Mouse (Mus musculus): ENCODE results near the gene Prkci. TPM values are rescaled to one million over a fixed set of nuclear protein-coding genes. Genes with fewer than 3 reads are reported as not detected.

Prkci gene
- total RNA-seq, 1 experiment from 2014 or later = 11.3 TPM

DNA sequence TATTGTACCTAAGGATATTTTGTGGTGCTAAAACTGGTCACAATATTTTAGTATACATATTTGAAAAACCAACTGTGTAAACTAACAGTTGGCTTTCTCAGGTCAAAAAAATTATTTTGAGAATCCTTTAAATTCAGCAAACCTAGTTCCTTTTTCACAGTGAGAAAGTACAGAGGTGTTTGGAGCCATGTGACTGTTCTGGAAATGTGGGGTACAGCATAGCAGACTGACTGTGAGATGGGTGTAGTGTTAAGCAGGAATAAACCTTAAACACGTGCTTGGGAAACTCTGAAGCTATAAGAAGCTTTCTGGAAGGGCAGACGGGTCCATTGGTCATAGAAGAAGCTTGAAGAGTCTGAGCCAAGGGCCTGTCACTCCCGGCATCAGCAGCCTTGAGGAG lies 38.1 kb downstream of the Prkci start:
- ATAC-seq (replicated peaks; ENCODE audit: low read depth, poor library complexity, severe bottlenecking) = no peak

DNA sequence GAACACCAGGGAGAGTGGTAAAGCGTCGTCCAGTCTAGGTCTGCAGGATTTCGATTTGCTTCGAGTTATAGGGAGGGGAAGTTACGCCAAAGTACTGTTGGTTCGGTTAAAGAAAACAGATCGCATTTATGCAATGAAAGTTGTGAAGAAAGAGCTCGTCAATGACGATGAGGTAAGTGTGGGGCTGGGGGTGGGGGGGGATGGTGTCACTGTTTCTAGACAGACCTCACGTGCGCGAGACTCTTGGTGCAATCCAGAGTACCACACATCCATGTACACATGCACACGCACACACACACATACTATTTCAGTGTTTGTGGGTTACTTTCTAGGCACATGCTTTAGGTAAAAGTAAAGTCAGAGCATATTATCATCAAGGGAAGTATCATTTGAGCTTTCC lies 42.3 kb downstream of the Prkci start:
- ATAC-seq (replicated peaks; ENCODE audit: low read depth, poor library complexity, severe bottlenecking) = no peak

DNA sequence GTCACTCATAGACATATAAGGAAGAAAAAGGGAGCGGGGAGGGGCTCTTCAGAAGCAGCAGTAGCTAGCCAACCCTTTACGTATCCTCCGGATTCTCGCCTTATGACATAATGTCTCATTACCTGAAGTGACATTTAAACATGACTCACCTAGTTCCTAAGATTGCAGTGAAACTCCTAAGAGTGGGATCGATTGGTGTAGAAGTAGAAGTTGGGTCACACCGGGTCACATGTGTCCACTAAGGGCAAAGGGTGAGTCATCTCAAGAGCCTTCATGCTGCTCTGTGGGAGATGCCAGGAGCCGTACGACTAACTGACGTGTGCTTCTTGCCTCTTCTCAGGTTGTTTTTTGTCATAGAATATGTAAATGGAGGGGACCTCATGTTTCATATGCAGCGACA lies 43.1 kb downstream of the Prkci start:
- ATAC-seq (replicated peaks; ENCODE audit: low read depth, poor library complexity, severe bottlenecking) = no peak

DNA sequence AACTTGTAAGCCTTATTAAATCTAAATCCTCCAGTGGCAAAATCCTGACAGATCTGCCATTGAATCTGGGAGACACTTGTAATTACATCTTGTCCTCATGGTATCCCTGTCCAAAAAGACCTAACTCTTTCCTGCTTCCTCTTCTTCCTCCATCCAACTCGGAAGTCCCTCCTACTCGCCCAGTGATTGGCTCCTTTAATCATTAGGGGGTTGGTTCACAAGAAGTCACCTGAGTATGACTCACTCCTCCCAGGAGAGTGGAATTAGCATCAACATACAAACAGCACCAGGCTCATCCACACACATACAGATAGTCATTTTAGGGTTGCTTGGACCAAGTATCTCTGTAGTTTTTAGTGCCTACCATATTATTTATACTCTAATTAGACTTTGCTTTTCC lies 47.4 kb downstream of the Prkci start:
- ATAC-seq (replicated peaks; ENCODE audit: low read depth, poor library complexity, severe bottlenecking) = no peak

DNA sequence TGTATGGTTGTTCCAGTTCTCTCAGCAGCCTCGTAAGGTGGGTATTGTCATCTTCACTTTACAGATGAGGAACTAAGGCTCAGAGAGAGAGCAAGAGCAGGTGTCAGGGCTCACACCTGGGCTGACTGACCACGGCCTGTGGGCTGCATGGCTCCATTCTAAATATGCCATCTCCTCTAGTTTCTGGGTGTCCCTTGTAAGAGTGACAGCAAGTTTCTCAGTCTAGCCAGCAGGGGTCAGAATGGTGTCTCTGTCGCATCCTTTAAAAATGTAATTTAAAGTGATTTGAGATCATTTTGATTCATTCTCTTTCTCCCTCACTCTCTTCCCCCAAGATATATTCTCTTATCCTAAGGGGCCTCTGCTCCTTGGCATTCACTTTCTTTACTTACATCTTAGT lies 51.7 kb downstream of the Prkci start:
- ATAC-seq (replicated peaks; ENCODE audit: low read depth, poor library complexity, severe bottlenecking) = peak; percentile 72; the same call in 1 of the 2 replicates

DNA sequence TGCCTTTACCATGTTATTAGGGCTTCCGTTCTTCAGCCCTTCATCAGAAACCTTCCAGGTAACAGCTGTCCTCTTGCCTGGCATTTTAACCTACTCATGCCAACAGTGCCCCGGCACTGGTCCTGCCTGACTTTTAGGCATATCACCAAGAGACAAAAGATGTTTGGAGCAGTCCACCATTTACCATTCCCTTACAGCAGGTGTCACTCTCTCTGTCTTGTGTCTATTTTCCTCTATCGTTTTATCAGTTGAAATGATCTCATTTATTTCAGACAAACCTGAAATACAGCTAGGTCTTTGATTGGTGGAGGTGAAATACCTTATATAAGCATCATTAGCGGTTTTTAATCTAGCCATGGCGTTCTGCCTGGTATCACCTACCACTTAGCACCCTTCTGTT lies 53.5 kb downstream of the Prkci start:
- no peak for ATAC-seq (replicated peaks; ENCODE audit: low read depth, poor library complexity, severe bottlenecking)

DNA sequence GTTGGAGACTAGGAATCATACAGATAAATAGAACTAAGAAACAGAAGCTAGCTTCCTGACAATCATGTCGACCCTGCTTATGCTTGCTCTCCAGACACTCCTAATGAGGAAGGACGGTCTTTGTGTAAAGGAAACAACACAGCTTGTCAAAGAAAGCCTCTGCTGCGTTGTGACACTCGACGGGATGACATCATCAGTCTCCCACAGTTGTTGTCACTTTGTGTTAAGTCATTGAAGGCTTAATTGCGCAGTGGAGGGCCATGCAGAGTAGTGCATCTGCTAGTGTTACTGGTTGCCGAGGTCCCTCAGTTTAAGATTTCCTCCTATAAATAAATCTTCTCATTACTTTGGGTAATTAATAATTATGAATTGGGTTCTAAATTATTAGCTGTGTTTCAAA lies 54.8 kb downstream of the Prkci start:
- ATAC-seq (replicated peaks; ENCODE audit: low read depth, poor library complexity, severe bottlenecking) = no peak

DNA sequence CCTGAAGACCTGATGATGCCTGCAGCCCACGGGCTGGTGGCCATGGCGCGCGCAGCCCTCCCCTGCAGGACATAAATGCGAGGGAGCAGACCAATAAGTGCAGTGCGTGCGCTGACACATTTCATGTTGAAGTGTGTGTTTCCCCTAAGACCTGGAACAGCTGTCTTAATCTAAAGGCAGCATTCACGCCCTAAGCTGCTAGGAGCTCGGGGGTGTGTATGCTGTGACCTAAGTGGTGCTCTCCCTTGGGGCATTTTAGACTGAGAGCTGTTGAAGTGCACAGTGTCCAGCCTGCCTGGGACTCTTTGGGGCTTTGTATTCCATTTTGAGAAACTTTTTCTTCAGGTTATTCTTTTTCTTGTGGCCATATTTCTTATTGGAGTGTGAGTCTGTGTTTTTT lies 56.2 kb downstream of the Prkci start:
- ATAC-seq (replicated peaks; ENCODE audit: low read depth, poor library complexity, severe bottlenecking) = no peak

DNA sequence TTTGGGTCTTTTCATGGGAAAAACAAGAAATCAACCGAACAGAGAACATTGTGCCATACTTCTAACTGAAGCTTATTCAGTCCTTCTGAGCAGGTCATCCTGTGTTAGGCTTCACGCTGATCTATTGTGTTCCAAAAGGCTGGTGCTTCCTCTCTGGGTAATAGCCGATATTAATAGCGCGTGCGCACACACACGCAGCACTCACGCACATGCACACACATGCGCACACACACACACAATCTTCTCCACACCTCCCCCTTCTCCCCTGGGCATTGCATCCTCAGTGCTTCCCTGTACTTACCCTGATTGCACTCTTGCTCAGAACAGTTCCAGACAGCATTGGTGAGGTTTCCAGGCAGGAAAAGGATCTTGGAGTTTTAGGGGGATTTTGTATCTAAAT lies 57.6 kb downstream of the Prkci start:
- ATAC-seq (replicated peaks; ENCODE audit: low read depth, poor library complexity, severe bottlenecking) = no peak

DNA sequence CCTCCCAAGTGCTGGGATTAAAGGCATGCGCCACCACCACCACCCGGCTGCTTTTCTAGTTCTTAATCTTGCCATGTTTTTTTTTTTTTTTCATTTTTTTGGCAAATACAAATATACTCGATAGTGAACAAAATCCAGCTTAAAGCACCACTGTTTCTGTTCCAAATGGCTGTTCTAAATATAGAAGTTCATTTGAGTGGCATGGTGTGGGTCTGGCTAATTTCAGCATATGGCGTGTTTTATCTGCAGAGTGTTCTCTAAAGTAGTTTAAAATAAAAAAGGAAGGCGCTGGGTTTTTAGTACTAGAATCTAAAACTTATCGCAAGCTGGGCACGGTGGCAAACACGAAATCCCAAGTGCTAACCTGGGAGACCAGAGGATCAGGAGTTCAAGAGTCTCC lies 59.3 kb downstream of the Prkci start:
- ATAC-seq (replicated peaks; ENCODE audit: low read depth, poor library complexity, severe bottlenecking) = no peak

DNA sequence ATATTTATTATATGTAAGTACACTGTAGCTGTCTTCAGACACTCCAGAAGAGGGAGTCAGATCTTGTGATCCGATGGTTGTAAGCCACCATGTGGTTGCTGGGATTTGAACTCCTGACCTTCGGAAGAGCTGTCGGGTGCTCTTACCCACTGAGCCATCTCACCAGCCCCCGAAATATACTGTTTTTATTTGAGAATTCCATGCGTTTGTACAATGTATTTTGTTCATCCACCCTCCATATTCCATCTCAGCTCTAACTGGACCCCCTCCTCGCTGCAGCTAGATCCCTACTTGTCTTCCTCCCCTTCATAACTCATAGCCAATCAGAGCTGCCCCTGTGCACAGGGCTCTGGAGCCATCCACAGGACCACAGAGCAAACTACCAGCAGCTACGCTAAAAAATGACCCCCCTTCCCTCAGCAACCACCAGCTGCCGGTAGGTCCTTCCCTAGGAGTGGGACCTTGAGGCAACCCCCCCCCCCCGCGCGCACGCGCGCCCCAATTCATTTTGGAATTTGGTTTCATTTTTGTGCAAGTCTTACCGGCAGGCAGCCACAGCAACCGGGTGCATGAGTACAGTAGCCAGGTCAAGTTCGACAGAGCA lies 60.6 kb downstream of the Prkci start:
- peak; percentile 50 for ATAC-seq (replicated peaks; ENCODE audit: low read depth, poor library complexity, severe bottlenecking)

DNA sequence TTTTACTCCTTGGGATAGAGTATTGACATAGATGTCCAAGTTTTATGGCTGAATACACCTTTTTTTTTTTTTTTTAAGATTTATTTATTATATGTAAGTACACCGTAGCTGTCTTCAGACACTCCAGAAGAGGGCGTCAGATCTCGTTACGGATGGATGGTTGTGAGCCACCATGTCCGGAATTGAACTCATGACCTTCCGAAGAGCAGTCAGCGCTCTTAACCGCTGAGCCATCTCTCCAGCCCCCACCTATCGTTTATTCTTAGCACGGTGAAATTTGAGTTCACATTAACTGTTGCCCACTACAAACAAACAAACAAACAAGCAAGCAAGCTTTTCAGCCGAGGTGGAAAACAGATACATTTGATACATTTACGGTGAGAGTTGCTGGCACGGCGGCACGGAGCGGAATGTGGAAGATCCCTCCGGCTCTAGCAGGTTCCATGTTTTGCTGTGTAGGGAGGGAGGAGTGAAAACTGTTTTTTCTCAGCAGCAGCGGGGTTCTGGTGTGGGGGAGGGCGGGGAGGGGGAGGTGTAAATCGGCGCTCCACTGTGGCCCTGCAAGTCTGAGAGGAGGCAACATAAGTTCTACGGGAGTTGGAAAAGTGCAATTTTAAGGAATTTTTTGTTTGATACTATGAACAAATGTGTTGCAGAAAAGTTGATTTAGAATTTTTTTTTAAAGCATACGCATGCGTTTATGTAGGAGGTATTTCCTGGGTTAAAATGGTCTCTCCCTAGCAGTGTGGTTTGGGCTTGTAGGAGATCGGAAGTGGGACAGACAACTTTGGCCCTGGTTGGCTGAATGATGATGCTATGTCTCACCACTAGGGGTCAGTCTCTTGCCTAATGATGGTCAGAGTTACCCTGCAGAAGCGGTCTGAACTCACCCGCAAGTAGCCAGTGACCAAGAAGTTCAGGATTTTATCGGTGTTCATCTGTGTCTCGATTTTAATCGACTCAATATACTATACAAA lies 61.4 kb downstream of the Prkci start:
- peak; percentile 57 for ATAC-seq (replicated peaks; ENCODE audit: low read depth, poor library complexity, severe bottlenecking)

DNA sequence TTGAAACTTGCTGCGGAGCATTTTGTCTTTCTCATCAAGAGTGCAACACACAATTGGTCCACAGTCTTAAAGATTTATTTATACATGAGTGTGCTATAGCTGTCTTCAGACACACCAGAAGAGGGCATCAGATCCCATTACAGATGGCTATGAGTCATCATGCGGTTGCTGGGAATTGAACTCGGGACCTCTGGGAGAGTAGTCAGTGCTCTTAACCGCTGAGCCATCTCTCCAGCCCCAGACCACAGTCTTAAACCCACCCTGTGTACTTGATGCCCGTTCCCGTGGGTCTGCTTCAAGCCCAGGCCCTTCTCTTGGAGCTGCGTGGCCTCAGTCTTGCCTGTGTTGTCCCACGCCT lies 65.2 kb downstream of the Prkci start:
- ATAC-seq (replicated peaks; ENCODE audit: low read depth, poor library complexity, severe bottlenecking) = no peak

DNA sequence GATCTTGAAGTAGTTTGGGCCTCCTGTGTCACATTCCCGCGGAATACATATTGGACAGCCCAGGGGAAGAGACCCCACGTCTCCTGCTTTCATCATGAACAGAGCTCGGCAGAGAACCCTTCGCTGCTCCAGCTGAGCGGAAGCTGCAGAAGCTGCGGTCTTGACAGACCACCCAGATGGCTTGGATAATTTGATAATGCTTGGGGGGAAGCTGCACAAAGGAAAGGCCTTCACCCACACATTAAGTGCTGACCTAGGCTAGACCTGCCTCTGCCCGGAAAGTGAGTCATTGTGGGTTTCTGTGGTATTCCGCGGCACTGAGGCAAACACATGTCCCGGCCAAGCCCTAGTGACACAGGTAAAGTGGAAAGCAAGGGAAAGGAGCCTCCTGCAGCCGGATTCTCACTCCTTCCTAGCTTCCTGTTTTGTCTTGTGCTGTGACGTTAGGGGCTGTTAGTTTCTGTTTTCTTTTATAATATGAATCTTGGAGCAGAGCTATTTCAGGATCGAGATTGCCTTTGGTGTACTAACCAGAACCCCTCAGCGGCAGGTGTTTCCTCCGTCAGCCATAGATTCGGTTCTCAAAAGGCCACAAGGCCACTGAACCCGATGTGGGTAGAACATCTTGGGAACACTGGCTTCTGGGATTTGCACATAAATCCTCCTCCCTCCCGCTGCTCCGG lies 65.7 kb downstream of the Prkci start:
- peak; percentile 73 for ATAC-seq (replicated peaks; ENCODE audit: low read depth, poor library complexity, severe bottlenecking)

DNA sequence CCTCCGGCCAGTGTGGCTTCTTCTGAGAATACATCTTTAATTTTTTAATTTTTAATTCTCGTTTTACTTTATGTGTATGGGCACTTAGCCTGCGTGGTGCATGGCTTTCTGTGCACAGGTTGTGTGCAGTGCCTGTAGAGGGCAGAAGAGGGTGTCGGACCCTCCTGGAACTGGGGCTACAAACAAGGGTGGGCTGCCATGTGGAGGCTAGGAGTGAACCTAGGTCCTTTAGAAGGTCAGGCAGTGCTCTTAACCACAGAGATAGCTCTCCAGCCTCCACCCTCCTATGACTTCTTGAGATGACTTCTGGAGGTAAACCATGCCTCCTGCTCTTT lies 66.2 kb downstream of the Prkci start:
- ATAC-seq (replicated peaks; ENCODE audit: low read depth, poor library complexity, severe bottlenecking) = peak; percentile 34

DNA sequence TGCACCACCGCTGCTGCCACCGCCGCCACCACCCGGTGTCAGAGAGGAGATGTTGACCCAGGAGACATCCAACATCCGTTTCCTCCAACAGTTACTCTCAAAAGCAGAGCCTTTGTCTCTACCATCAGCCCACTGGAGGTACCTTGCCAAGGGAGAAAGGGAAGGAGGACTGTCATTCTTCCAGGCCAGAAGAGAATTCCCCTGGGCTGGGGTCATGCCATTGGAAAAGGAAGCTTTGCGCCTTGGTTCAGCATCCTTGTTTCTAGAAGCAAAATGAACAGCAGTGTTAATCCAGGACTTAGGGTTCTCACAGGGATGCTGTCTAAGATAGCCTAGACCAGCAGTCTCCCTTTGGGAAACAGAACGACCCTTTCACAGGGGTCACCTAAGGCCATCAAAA lies 66.8 kb downstream of the Prkci start:
- ATAC-seq (replicated peaks; ENCODE audit: low read depth, poor library complexity, severe bottlenecking) = no peak

DNA sequence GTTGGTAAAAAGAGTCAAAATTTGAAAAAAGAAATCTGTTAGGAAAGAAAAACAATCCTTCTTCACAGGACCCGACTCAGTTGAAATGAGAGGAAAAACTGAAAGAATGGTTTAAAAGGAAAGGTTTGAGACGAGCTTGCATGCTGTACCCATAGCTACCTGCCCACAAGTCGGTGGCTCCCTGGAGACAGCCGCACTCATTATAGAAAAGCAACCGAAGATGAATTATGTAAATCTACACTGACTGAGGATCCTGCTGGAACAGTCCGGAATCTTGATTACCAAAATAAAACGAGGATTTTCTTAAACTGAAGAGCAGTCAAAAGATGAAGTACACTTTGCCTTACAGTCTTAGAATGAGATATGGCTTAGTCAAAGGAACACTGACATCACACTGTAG lies 72.9 kb downstream of the Prkci start:
- no peak for ATAC-seq (replicated peaks; ENCODE audit: low read depth, poor library complexity, severe bottlenecking)

DNA sequence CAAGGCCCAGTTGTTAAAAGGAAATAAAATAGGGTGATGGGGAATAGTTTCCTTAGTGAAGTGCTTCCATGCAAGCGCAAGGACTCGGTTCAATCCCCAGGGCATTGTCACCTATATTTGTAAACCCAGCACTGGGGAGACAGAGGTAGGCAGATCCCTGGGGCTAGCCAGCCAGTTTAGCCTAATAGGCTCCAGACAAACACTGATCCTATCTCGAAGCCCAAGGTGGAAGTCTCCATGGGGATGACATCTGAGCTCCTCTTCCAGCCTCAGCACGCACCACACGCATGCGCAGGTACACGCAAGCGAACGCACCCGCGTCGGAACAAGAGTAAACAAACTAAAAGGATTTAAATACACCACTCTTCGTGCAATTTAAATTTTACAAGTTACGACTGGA lies 76.3 kb downstream of the Prkci start:
- no peak for ATAC-seq (replicated peaks; ENCODE audit: low read depth, poor library complexity, severe bottlenecking)

DNA sequence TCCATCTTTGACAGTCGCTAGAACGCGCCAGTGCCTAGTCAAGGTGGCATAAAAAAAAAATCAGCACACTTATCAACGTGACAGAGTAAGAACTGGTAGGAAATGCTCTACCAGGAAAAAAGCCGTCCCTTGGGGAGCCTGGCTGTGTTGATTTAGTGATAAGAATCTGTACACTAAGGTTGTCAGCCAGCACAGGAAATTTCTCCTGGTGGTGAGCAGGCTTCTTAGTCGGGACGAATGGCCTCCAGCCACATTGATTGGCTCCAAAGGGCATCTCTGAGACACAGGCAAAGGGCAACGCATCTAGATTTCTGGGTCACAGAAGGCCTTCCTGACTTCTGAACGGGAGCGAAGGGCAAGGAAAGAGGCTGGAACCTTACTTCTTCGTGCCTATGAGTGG lies 80.3 kb downstream of the Prkci start:
- no peak for ATAC-seq (replicated peaks; ENCODE audit: low read depth, poor library complexity, severe bottlenecking)

DNA sequence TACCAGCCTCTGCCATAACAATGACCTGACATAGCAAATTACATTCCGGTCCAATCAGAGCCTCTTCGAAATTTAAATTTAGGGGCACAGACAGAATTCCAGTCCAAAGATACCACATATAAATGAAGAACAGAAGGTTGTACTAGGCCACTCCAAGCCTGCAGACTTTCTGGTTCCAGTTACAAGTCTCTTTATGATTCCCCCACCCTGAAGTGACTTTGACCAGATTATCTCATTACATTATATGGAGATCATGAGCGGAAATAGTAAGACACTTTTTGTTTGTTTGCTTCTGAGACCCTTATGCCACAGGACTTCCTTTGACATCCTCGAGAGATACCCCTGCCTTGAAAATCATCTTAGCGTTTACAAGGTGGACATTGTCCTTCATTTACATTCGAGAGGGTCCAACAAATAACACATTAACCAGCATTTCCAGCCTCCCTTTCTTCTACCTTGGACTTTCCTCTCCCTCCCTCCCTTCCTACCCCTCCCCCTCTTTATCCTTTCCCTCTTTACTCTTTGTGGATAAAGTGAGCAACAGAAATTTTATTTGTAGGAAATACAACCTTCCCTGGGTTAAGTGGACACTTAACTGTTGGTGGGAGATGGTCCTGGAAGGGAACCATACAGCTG lies 81.6 kb downstream of the Prkci start:
- no peak for ATAC-seq (replicated peaks; ENCODE audit: low read depth, poor library complexity, severe bottlenecking)

DNA sequence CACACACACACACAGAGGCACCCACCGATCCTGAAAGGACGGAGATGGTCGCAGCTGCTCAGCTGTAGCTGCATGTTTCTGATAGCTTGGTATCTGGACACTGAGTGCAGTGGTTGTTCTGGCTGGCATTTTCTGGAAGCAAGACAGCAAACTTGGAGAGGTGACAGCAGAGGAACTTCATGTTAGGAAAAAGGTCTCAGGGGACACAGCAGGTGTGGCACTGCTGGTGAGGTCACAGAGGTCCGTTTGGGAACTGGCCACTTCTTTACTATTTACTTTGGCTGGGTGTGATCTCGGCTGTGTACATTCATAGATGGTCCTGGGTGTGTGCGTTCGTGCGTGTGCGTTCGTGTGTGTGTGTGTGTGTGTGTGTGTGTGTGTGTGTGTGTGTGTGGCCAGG lies 83.9 kb downstream of the Prkci start:
- no peak for ATAC-seq (replicated peaks; ENCODE audit: low read depth, poor library complexity, severe bottlenecking)

All from common myeloid progenitor, adult 5-6 weeks (primary cell).